Mouse (Mus musculus) kidney, postnatal 4 days (tissue): ENCODE results near the gene Zfp831.

Source experiments
- DNase-seq, 2 experiments: peaks; one replicate each; pipeline ENCODE4 v3.0.0; 2021; ENCODE audit warnings: mixed read lengths in 2 of 2

Gene Zfp831

GRCm38 (mm10) chr2:174735270-174735669 is 91.9 kb downstream of the Zfp831 start:
- DNase-seq = no peak

- no peak for DNase-seq
These were observed 103.8 kb downstream of the Zfp831 start for GRCm38 (mm10) chr2:174747182-174747581.

GRCm38 (mm10) chr2:174748381-174748780 is 105.0 kb downstream of the Zfp831 start:
- DNase-seq = no peak

- DNase-seq = no peak
These were observed 109.9 kb downstream of the Zfp831 start for GRCm38 (mm10) chr2:174753197-174753596.

- DNase-seq = no peak
These were observed 110.9 kb downstream of the Zfp831 start for GRCm38 (mm10) chr2:174754231-174754630.

GRCm38 (mm10) chr2:174759189-174759588 is 115.9 kb downstream of the Zfp831 start:
- DNase-seq = no peak
